Mouse (Mus musculus): ENCODE data around the gene Zfp979. TPM values are rescaled to one million over a fixed set of nuclear protein-coding genes. Genes with fewer than 3 reads are reported as not detected.

The Zfp979 gene
- polyA plus RNA-seq (2012; fragmentation: generic; extraction: Trizol) = 1 to 10 TPM in 1 of 2 experiments, under 1 TPM in 1; 0.11 to 1.2 TPM

GRCm38 (mm10) chr4:147642413-147642812, at the start of gene Zfp979:
Zfp979 (minus strand) TSS chr4:147642513.

Other genes with a start within 250 kb of the Zfp979 start
- not detected for gene Zfp982, start 150.1 kb downstream of the Zfp979 start, polyA plus RNA-seq (2012; fragmentation: generic; extraction: Trizol)
- gene Gm16503, start 102.3 kb downstream of the Zfp979 start, polyA plus RNA-seq (2012; fragmentation: generic; extraction: Trizol) = not detected
- under 1 TPM; 0.01 to 0.08 TPM for gene Zfp985, start 89.2 kb downstream of the Zfp979 start, polyA plus RNA-seq (2012; fragmentation: generic; extraction: Trizol)
- gene Zfp534, start 60.0 kb upstream of the Zfp979 start, polyA plus RNA-seq (2012; fragmentation: generic; extraction: Trizol) = under 1 TPM in 1 of 2 experiments, not detected in 1; 0.01 TPM
- under 1 TPM in 1 of 2 experiments, not detected in 1; 0.05 TPM for gene Zfp984, start 167.3 kb upstream of the Zfp979 start, polyA plus RNA-seq (2012; fragmentation: generic; extraction: Trizol)
- gene Zfp933, start 205.9 kb upstream of the Zfp979 start, polyA plus RNA-seq (2012; fragmentation: generic; extraction: Trizol) = under 1 TPM; 0.02 to 0.35 TPM
- 10 to 100 TPM; 18.3 to 21.0 TPM for gene Miip, start 226.3 kb upstream of the Zfp979 start, polyA plus RNA-seq (2012; fragmentation: generic; extraction: Trizol)
- gene Fv1, start 226.5 kb upstream of the Zfp979 start, polyA plus RNA-seq (2012; fragmentation: generic; extraction: Trizol) = 1 to 10 TPM in 1 of 2 experiments, under 1 TPM in 1; 0.26 to 2.9 TPM

All from C3H10T1/2 (cell line).